Mouse (Mus musculus) lung, postnatal 0 days (tissue): ENCODE measurements around the gene Pim3.

Experiments
- CTCF ChIP-seq: IDR thresholded peaks from 2 replicates; pipeline ENCODE4 v1.5.1; 2016; ENCODE audit warnings: antibody characterized with exemption, mild to moderate bottlenecking
- EP300 ChIP-seq: IDR thresholded peaks from 2 replicates; pipeline ENCODE4 v1.6.1; 2016; ENCODE audit warnings: antibody characterized with exemption, mild to moderate bottlenecking, control low read depth

GRCm38 (mm10) chr15:88819906-88820303 lies 42.1 kb upstream of the Pim3 start:
- TF ChIP-seq CTCF (no peak), EP300 (no peak)
